Mouse (Mus musculus) lung, postnatal 36 days (tissue): ENCODE results near the gene Sox5.

Source experiments
- DNase-seq: peaks from one replicate; pipeline ENCODE4 v3.0.0; 2022; ENCODE audit warnings: mixed read lengths

Sox5 gene

GRCm38 (mm10) chr6:144168696-144169476, 612.9 kb downstream of the Sox5 start:
- no peak for DNase-seq

DNA sequence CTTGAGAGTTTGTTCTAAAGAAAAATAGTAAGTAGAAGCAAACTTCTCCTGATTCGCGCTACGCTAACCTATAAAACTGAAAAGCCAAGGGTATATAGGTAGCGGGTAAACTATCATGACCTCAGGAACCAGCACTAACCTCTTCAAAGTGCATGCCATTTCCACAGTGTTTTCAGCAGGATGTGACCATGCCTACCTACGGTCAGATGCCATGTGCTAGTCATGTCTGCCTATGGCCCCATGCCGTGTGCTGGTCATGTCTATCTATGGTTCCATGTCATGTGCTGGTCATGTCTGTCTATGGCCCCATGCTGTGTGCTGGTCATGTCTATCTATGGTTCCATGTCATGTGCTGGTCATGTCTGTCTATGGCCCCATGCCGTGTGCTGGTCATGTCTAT, 614.7 kb downstream of the Sox5 start:
- DNase-seq = no peak

GRCm38 (mm10) chr6:144166651-144167050, 615.1 kb downstream of the Sox5 start:
- no peak for DNase-seq

- no peak for DNase-seq
These were observed 615.7 kb downstream of the Sox5 start for GRCm38 (mm10) chr6:144166104-144166503.

DNA sequence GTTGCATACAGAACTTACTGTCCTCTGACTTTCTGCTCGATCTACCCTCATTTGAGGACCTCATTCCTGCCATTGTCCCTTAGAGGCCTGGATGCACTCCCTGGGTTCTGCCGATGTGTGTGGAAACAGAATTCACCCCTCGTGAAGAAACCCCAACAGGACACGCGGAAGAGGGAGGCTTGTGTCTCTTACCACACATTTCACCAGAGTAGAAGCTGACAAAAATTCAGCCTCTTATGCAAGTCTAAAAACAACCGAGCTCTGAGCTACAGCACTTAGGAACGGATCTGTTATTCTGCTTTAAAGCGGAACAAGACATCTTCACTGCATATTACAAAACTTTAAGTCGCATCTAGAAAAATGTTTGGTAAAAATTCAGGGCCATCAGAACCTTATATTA, 618.3 kb downstream of the Sox5 start:
- DNase-seq = no peak

DNA sequence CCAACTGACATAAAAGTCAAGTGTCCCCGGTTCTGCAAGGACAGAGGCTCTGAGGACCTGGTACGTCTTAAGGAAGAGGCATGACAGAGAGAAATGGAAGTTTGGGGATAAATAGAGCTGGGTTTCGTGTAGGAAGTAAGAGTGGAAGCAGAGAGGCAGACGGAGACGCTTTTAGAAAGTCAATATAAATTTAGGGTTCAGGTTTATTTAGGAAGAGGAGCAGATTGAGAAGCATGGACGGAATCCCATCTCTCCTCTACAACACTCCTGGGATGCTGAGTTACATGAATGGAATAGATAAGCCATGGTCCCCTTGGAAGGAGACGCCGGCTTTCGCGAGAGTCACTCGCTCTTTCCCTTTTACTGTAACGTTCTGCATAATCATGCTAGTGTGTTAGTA, 623.1 kb downstream of the Sox5 start:
- DNase-seq = no peak

DNA sequence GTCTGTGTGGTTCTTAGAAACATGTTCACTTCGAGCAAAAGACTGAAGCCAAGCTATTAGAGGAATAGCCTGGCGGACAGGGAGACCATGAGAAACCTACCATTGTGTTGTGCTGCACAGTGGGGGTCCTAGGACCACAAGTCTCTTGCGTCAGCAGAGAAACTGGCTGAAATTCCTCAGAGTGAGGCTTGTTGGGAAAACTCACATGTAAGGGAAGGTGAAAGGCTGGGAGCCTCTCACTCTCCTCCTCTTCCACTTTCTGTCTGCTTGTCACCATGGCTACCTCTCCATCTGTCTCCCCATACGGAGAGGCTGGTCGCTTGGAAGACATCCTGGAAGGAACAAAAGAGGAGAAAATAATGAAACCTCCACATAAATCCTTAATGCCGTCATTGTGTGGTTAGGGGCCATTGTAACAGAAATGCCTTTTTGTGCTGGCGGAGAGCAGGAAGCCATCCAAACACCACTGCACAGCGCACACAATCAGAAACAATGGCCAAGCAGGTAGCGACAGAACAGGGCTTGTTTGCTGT, 626.8 kb downstream of the Sox5 start:
- DNase-seq = no peak

- DNase-seq = no peak
These were observed 629.8 kb downstream of the Sox5 start for GRCm38 (mm10) chr6:144151957-144152356.

GRCm38 (mm10) chr6:144151075-144151474, 630.7 kb downstream of the Sox5 start:
- DNase-seq = no peak

GRCm38 (mm10) chr6:144137397-144137796, 644.4 kb downstream of the Sox5 start:
- no peak for DNase-seq

GRCm38 (mm10) chr6:144136894-144137293, 644.9 kb downstream of the Sox5 start:
- no peak for DNase-seq

DNA sequence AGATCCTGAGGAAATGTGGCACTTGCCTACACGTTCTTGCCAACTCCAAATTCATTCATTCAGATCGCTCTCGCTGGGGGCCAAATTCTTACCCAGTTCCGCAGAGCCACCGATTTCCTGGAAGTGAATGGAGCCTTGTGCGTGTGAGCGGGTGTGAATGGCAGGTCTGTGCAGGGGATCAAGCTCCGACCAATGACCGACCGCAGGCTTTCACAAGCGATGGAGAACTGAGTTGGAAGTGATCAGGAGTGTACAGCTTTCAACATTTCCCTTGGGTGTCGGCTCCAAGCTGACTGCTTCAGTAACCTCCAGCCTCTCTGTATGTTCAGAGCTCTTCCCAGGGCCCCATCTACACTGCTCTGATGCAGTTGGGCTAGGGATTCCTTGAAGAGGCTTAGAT, 651.9 kb downstream of the Sox5 start:
- DNase-seq = no peak

GRCm38 (mm10) chr6:144119961-144120360, 661.8 kb downstream of the Sox5 start:
- DNase-seq = no peak

- no peak for DNase-seq
These were observed 665.1 kb downstream of the Sox5 start for GRCm38 (mm10) chr6:144116646-144117045.

- DNase-seq = no peak
These were observed 670.2 kb downstream of the Sox5 start for GRCm38 (mm10) chr6:144111561-144111960.

DNA sequence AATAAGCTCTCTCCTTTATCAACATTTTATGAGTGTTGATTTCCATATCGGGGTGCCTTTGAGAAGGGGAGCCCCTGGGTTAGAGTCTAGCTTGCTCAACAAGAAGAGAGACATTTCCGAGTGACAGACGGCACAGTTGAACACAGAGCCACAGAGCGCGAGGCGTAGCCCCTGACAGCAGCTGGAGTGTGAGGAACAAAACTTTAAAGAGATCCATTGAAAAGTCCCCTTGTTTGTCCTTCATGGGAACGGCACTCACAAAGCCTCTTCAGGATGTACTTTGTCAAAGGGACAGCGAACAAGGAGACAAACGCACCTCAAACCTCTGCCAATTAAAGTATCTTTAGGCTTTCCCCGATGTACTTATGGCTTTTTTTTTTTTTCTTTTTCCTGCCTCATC, 674.9 kb downstream of the Sox5 start:
- no peak for DNase-seq

DNA sequence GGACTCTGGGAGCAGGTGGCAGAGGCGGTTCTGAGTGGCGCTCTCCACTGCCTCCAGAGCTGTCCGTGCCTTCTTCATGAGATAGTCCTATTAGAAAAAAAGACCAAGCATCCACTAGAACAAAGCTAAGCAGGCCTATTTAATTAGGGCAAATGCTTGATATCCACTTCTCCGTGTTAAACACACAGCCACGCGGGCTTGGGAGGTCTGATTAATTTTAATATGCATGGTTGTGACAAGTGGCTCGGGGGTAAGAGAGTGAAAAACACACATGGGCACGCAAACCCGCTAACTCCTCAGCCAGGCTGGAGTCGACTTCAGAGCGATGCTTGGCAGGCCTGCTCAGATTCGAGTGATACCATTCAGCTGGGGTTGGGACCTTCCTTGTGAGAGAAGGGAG, 676.1 kb downstream of the Sox5 start:
- DNase-seq = no peak

- no peak for DNase-seq
These were observed 678.2 kb downstream of the Sox5 start for GRCm38 (mm10) chr6:144103612-144104011.

DNA sequence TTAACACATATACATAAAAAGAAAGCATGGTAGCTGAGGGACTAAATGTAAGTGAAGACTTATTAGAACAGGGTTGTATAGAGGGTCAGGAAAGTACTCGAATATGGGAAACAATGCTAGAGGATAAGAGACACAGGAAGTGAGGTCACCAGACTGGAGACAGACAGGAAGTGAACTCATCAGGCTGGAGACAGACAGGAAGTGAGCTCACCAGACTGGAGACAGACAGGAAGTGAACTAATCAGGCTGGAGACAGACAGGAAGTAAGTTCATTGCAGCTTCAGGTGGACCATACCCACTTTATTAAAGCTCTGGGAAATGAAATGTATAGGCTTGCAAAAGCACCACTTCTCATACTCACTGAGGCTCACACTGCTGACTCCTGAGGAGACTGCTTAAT, 680.9 kb downstream of the Sox5 start:
- no peak for DNase-seq

- no peak for DNase-seq
These were observed 683.7 kb downstream of the Sox5 start for GRCm38 (mm10) chr6:144098119-144098518.

DNA sequence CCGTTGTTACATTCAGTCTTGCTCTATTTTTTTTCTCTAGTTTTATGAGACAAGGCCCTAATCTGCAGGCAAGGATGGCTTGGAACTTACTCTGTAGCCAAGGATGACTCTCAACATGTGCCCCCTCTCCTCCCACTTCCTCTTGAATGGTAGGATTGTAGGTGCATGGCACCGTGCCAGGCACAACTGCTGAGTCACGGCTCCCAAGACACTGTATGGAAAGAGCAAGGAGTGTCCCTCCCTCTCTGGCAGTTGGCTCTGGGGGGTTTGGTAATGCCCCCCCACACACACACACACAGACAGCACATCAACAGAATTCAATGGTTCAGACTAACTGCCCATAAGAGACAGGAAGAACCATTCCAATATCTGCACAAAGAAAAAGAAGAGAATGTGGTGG, 693.5 kb downstream of the Sox5 start:
- DNase-seq = no peak

DNA sequence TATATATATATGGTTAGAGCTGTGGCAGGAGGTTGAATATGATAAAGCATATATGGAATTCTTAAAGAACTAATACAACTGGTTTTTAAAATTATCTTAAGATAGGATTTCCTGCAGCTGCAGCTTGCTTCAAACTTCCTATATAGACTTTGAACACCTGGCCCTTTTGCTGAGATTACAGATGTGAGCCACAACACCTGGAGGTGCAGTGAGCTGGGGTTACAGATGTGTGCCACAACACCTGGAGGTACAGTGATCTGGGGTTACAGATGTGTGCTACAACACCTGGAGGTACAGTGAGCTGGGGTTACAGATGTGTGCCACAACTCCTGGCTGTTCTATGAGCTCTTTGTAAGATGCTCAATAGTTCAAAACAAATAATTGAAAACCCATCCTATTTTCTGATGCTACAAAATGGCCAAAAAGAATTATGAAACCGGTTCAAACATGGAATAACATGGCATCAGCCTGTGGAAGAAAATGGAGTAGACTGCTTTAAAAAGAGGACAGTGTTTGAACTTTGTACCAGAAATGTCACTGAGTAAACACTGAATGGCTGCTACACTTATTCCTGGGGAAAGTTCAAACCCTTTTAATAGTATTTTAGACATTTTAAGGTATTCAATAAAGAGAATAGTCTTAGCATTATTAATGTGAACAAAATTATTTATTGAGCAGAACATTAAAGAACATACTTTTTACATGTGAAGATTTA, 695.5 kb downstream of the Sox5 start:
- DNase-seq = no peak

GRCm38 (mm10) chr6:144082297-144082696, 699.5 kb downstream of the Sox5 start:
- no peak for DNase-seq

- no peak for DNase-seq
These were observed 704.0 kb downstream of the Sox5 start for GRCm38 (mm10) chr6:144077826-144078225.
